Mouse (Mus musculus) T-cell, adult 2 months (primary cell): ENCODE data around the gene Grap.

Experiments
- DNase-seq: peaks from one replicate; pipeline ENCODE4 v3.0.0; 2022; ENCODE audit warnings: low spot score

Gene Grap

DNA sequence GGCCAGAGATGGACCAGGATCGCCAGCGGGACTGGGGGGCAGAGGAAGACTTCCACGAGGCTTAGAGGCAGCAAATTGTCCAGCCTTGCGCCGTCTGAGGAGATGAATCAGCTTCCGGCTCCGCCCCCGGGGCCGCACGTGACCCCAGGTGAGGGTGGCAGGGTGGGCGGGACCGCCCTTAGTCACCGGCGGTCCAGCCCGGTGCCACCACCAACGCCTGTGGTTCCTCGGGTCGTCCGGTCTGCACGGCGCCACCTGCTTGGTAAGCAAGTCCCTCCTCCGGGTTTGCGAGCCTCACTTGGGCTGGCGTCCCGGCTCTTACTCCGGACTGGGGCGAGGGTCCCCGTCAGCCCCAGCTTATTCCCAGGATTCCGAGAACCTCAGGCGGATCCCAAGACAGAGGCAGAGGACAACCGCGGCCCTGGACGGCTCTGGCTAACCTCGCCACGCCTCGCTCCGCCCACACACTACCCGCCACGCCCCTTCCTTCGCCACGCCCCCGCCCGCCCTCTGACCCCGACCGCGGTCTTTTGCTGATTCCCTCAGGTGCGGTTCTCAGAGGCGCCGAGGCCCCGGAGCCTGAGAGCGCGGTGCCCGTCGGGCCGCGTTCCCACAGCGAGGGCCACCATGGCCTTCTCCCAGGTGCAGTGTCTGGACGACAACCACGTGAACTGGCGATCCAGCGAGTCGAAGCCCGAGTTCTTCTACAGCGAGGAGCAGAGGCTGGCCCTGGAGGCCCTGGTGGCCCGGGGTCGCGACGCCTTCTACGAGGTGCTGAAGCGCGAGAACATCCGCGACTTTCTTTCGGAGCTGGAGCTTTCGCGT lies 31.1 kb downstream of the Grap start, which contains the start of gene Fam83g:
TSS of gene Fam83g (plus strand) at position 185 of the 825 bp plus-strand sequence.
- peak; percentile 54 for DNase-seq

GRCm38 (mm10) chr11:61685119-61685725 lies 32.2 kb downstream of the Grap start:
- DNase-seq: no peak

GRCm38 (mm10) chr11:61686141-61686540 lies 33.1 kb downstream of the Grap start:
- no peak for DNase-seq

DNA sequence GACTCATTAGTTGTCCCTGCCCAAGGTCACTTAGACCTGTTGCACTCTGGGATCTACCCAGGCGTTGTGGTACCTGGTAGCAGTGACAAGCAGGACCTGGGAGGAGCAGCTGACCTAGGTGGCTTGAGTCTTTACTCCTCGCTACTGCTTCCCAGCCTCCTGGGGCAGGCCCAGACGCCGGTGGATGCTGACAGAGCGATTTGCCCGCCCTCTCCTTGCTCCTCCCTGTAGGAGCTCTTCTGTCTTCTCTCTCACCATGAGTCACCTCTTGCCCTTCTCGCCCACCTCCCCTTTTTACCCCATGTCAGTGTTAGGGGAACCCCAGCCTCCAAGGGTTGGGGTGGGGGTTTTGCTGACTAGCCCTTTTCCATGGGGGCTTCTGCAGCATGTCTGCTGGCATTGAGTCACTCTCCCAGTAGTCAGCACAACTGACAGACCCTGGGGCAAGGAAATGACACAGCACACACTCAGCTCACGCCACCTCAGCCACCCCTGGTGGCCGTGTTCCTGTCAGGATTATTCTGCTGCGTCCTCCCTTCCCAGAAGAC lies 33.9 kb downstream of the Grap start:
- no peak for DNase-seq

- DNase-seq: no peak
Observed at GRCm38 (mm10) chr11:61687595-61687994, 34.5 kb downstream of the Grap start.

DNA sequence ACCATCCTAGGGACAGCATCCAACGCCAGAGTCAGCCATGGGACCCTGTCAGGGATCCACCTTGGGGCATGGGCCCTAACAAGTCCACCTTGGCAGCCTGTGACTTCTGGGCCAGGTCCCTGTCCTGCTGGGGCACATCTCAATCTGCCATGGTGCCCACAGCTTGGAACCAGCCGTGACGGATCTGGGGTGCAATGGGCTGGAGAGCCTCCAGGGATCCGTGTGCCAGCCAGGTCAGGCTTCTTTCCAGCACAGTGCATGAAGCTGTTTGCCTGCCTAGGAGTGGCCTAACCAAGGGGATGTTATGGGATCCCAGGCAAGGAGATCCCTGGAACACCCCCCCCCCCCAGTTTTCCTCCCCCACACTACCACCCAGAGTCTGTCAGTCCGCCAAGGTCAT lies 39.9 kb downstream of the Grap start:
- no peak for DNase-seq

DNA sequence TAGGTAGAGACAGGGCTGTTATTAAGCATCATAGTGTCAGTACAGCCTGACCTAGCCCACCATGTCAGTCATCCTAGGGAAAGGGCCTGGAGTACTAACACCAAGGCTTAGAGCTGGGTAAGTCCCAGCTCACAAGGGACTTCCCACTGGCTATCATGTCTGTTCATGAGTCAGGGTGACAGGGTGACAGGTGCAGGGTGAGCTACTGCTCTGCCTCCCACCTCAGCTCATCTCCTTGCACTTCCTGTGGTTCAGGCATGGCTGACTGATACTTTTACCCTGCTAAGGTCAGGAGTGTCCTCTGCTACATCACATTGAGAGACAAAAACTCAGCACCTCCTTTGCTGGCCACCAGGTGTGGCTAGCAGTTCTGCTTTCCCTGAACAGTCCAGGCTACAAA lies 45.8 kb downstream of the Grap start:
- no peak for DNase-seq

GRCm38 (mm10) chr11:61699460-61699859 lies 46.4 kb downstream of the Grap start:
- no peak for DNase-seq

- no peak for DNase-seq
Observed at GRCm38 (mm10) chr11:61699933-61700332, 46.9 kb downstream of the Grap start.

GRCm38 (mm10) chr11:61701696-61702095 lies 48.6 kb downstream of the Grap start:
- no peak for DNase-seq

- DNase-seq: no peak
Observed at GRCm38 (mm10) chr11:61702494-61702893, 49.4 kb downstream of the Grap start.

- no peak for DNase-seq
Observed at GRCm38 (mm10) chr11:61705581-61705980, 52.5 kb downstream of the Grap start.

- DNase-seq: no peak
Observed at GRCm38 (mm10) chr11:61706232-61706631, 53.2 kb downstream of the Grap start.

DNA sequence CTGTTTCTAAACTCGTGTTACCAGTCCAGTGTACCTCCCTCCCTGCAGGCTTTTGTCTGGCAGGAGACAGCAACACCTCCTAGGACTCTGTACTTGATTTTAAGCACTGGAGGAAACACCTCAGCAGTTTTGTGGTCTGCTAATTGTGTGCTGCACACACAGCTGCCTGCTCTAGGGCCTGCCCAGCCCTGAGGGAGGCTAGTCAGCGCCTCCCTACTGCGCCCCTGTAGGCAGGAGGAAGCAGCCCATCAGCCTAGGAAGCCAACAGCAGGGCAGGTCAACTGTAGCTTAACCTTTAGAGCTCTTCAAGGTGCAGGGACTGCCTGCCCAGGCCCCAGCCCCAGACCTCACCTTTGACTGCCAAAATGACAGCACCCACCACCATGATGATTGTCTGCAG lies 55.9 kb downstream of the Grap start:
- no peak for DNase-seq

DNA sequence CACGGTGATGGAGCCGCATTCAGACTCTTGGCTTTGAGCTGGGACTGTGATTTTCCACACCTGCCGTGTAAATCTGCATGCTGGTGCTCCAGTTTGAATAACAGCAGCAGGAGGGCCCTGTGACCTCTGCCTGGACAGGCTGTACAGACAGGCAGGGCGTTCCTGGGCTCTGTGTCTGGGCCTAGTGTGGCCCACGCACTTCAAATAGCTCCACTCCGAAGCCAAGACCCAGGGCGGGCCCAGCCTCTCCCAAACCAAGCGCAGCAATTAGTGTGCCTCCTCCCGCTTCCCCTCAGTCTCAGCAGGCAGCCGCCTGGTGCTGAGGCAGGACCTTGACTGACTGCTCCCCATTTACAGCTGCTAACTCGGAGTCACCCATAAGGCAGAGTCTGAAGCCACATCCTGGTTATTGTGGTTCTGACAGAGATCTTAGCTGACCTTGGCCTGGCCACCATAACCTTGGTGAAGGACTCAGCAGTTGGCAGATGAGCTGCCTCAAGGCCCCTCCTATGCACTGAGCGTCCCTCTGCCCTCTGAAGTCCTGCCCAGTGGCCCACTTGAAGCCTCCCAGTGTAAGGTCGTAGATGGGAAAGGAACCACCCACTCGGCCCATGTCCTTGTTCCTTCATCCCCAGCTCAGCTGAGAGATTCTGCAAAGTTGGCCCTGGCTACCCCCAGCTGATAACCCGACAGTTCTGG lies 60.2 kb downstream of the Grap start:
- no peak for DNase-seq

GRCm38 (mm10) chr11:61714346-61715117 lies 61.5 kb downstream of the Grap start:
- peak; percentile 73 for DNase-seq

- no peak for DNase-seq
Observed at GRCm38 (mm10) chr11:61715130-61715529, 62.1 kb downstream of the Grap start.

DNA sequence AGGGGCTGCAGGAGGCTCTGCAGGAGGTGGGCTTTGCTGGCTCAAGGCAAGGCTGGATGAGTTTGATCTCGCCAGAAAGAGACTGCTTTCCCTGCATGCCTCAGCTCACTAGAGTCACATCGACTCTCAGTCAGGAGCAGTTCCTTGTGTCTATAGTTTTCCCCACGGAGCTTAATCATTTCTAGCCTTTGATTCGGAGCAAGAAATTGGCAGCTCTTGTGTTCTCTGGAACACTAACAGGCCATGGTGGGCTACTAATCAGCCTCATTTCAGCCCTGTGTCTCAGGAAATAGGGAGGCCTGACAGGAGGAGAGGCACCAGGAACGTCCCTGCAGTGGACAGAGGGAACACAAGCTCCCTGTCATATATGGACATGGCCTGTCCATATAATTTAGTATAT lies 64.9 kb downstream of the Grap start:
- DNase-seq: no peak

DNA sequence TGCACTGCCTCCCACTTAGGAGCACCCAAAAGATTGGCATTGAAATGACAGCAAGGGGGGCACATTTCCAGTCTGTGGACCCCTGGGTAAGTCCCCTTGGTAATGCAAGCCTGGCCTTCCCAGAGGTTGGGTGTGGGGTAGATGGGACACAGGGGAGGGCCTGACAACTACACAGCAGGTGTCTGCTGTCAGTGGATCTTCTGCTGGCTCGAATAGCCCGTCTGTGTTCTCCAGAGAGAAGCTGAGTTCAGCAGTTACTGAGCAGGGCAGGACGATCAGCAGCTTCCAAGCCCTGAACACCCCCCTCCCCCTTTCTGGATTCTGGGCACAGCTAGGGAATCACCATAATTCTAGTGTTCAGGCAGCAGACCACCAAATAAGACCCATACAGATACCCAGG lies 66.3 kb downstream of the Grap start:
- no peak for DNase-seq

DNA sequence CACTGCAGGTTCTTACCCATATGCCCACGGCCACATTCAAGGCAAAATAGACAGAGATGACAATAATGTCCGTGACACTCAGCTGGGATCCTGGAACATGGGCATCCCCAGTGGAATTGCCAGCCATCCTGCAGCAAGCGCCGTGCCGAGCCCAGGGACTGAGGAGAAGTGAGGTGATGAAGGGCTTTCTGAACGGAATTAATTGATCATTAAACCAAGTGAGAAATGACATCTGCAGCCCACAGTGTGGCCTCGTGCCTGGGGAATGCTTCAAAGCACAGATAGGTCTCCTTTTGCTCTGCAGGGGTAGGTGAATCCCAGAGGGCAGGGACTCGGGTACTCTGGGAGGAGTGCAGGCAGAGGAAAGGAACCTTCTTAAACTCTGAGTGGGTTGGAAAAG lies 66.8 kb downstream of the Grap start:
- DNase-seq: no peak

DNA sequence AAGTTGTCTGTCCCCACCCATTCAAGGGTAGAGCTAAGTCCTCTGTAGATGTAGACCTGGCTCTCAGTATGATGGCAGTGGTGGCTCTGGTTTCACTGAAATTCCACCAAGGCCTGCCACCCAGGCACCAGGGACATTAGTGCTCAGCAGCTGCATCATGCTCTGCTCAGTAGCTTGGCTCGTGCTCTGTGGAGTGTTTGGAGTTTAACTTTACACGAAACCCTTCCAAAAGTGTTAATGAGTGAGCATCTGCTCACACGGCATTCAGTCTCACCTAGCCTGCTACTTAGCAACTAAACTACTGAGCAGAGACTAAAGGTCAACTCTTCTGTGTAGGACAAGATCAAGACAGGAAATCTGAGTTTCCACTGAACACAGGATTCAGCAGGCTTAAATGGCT lies 67.6 kb downstream of the Grap start, which contains the start of gene Slc5a10:
TSS of gene Slc5a10 (minus strand) at position 191 of the 400 bp plus-strand sequence.
- no peak for DNase-seq

DNA sequence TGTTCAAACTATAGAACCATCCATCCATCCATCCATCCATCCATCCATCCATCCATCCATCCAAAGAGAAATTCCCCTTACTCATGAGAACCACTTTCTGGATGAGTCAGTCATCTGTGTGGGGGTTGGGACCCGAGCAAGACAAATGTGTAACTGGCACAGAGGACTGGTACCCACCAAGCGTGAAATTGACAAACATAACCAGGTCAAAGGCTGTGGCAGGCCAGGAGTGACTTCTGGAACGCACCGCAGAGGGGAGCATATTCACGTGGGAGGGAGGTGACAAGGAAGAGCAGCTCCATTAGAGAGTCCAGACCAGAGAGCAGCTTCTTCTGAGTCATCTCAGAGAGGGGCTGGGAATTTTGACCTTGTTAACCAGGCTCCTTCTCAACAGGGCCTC lies 69.0 kb downstream of the Grap start:
- DNase-seq: no peak
